Mouse (Mus musculus) retina, postnatal 1 day (tissue): ENCODE results near the gene Gata3.
A peak's percentile ranks its signal among the peaks of the same experiment; 100 is the strongest.

Source experiments
- DNase-seq: peaks from one replicate; pipeline ENCODE4 v3.0.0-alpha.2; 2012

Gata3 gene

GRCm38 (mm10) chr2:9889651-9890183 lies at the start of gene Gata3:
Gene Gata3, minus strand, starts transcription at chr2:9890034.
- DNase-seq = peak; percentile 10

GRCm38 (mm10) chr2:9939250-9939649 lies 49.4 kb upstream of the Gata3 start:
- DNase-seq = no peak

GRCm38 (mm10) chr2:9935965-9936364 lies 46.1 kb upstream of the Gata3 start:
- DNase-seq = no peak

- no peak for DNase-seq
Measured at GRCm38 (mm10) chr2:9926905-9927283, 37.1 kb upstream of the Gata3 start.

GRCm38 (mm10) chr2:9926194-9926904 lies 36.5 kb upstream of the Gata3 start:
- peak; percentile 56 for DNase-seq

GRCm38 (mm10) chr2:9918691-9919471 lies 29.0 kb upstream of the Gata3 start:
- DNase-seq = no peak

- DNase-seq = no peak
Measured at GRCm38 (mm10) chr2:9917602-9918001, 27.8 kb upstream of the Gata3 start.

GRCm38 (mm10) chr2:9905995-9906394 lies 16.2 kb upstream of the Gata3 start:
- no peak for DNase-seq

- DNase-seq = no peak
Measured at GRCm38 (mm10) chr2:9903854-9904560, 14.2 kb upstream of the Gata3 start.

- DNase-seq = peak; percentile 69
Measured at GRCm38 (mm10) chr2:9897846-9898245, 8.0 kb upstream of the Gata3 start.

GRCm38 (mm10) chr2:9896097-9896770 lies 6.4 kb upstream of the Gata3 start:
- DNase-seq = peak; percentile 16

- peak; percentile 24 for DNase-seq
Measured at GRCm38 (mm10) chr2:9894836-9895593, 5.2 kb upstream of the Gata3 start.

- peak; percentile 38 for DNase-seq
Measured at GRCm38 (mm10) chr2:9893272-9893953, 3.6 kb upstream of the Gata3 start.

GRCm38 (mm10) chr2:9892541-9892940 lies 2.7 kb upstream of the Gata3 start:
- DNase-seq = peak; percentile 24

GRCm38 (mm10) chr2:9890906-9891305 lies 1.1 kb upstream of the Gata3 start:
- peak; percentile 5 for DNase-seq

GRCm38 (mm10) chr2:9890251-9890650 lies 417 bp upstream of the Gata3 start:
- peak; percentile 8 for DNase-seq

GRCm38 (mm10) chr2:9888913-9889650 lies 752 bp downstream of the Gata3 start, which contains the start of gene 9230102O04Rik:
Gene 9230102O04Rik, minus strand, starts transcription at chr2:9889540.
- peak; percentile 61 for DNase-seq

GRCm38 (mm10) chr2:9887636-9888035 lies 2.2 kb downstream of the Gata3 start:
- DNase-seq = peak; percentile 22

GRCm38 (mm10) chr2:9886921-9887610 lies 2.8 kb downstream of the Gata3 start:
- DNase-seq = no peak

GRCm38 (mm10) chr2:9886031-9886430 lies 3.8 kb downstream of the Gata3 start:
- peak; percentile 7 for DNase-seq
